Mouse (Mus musculus) liver, adult 2 months (tissue): ENCODE measurements at regions not wholly inside any gene's neighbourhood (a gene's known extent, or its start where the extent isn't known, plus 50 kb on each side); places are given as distances from the start of the nearest gene placed in this dataset.

Source experiments
- CTCF ChIP-seq: fragments of 200-500 bp; IDR thresholded peaks from 2 replicates; pipeline ENCODE4 v1.5.1; 2011; ENCODE audit warnings: low read depth, low read length, control low read depth
- POLR2A ChIP-seq: fragments of 200-500 bp; IDR thresholded peaks from 2 replicates; pipeline ENCODE4 v1.6.1; 2011; ENCODE audit warnings: low read length, control low read depth; ENCODE audit not compliant: insufficient read depth; ENCODE audit errors: extremely low read depth

DNA sequence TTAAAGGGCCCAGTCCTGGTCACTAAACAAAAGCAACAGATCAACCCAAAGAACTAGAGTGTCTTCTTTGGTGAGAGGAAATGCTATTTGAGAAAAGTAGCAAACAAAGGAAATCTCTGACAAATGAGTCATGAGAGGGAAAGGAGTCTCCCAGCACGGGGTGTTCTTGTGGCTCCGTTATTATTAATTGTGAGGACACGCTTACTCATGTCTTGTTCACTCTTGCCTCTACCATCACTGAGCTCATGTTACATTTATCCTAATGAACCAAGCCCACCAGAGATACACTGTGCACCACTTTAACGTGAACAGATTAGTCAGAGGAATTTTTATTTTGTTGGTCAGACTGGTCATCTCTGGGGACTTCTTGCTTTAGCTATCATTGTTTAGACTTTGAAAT lies 391.3 kb downstream of the Atp6ap1l start:
- no peak for TF ChIP-seq CTCF
- no peak for TF ChIP-seq POLR2A
